Mouse (Mus musculus) kidney, embryonic 15.5 days (tissue): ENCODE measurements around the gene Dcakd. TPM values are rescaled to one million over a fixed set of nuclear protein-coding genes. Genes with fewer than 3 reads are reported as not detected.

Experiments used
- ATAC-seq: fragments of 200-750 bp; cut with Nextera tagmentation; replicated peaks from 2 replicates; pipeline ENCODE4 v1.8.0; 2017; ENCODE audit warnings: moderate TSS enrichment; ENCODE audit not compliant: low FRiP score
- H3K27ac ChIP-seq: fragments of 300-500 bp; sonication (generic); 2 replicates; pipeline ENCODE4 v1.5.1; 2015; ENCODE audit warnings: mild to moderate bottlenecking, inconsistent platforms
- H3K27me3 ChIP-seq: fragments of 300-500 bp; sonication (generic); 2 replicates; pipeline ENCODE4 v1.6.1; 2015; ENCODE audit warnings: inconsistent platforms
- H3K36me3 ChIP-seq: fragments of 300-500 bp; sonication (generic); 2 replicates; pipeline ENCODE4 v1.6.1; 2015; ENCODE audit warnings: inconsistent platforms
- H3K4me1 ChIP-seq: fragments of 300-500 bp; sonication (generic); 2 replicates; pipeline ENCODE4 v1.6.1; 2015; ENCODE audit warnings: inconsistent platforms
- H3K4me2 ChIP-seq: fragments of 300-500 bp; sonication (generic); 2 replicates; pipeline ENCODE4 v1.6.1; 2015; ENCODE audit warnings: moderate library complexity, mild to moderate bottlenecking, inconsistent platforms
- H3K4me3 ChIP-seq: fragments of 300-500 bp; sonication (generic); replicated peaks from 2 replicates; pipeline ENCODE4 v1.5.1; 2015; ENCODE audit warnings: mild to moderate bottlenecking, inconsistent platforms
- H3K9ac ChIP-seq: fragments of 300-500 bp; sonication (generic); 2 replicates; pipeline ENCODE4 v1.6.1; 2015; ENCODE audit warnings: mild to moderate bottlenecking, inconsistent platforms
- H3K9me3 ChIP-seq: fragments of 300-500 bp; sonication (generic); replicated peaks from 2 replicates; pipeline ENCODE4 v1.6.1; 2016; ENCODE audit warnings: inconsistent platforms
- WGBS: fragments of 180-500 bp; shearing (Covaris S2); methylation state at CpG from one replicate; pipeline ENCODE4 v1.1.7; 2015; ENCODE audit warnings: mixed read lengths; 5-methylcytosine and 5-hydroxymethylcytosine counted together
- polyA plus RNA-seq: library from polyadenylated mRNA; unstranded; fragments of >200 nt; fragmentation: Nextera tagmentation; extraction: Ambion mirVana; gene quantifications from 2 replicates; pipeline ENCODE4 v1.2.1, GENCODE M21; 2015

The Dcakd gene
- polyA plus RNA-seq, 1 experiment from 2014 or later, result 187 TPM

DNA sequence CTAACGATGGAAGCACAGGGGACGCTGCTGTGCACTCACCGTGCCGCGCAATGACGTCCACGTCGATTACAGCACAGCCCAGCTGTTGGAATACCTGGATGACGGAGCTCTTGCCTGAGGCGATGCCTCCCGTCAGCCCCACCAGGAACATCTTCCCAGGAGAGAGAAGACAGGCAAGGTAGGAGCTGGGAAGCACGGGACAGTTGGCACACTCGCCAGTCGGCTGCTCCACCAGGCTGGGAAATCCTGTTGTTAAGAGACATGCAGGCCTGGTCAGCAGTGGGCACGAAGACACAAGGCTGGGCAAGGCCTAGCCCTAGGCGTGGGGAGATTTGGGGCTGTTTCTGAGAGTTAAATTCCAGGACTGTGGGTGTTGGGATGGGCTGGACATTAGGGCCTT is 28.0 kb downstream of the Dcakd start:
- 89% methylated on average over 16 of the region's 16 CpGs for WGBS
- Histone ChIP-seq H3K4me2 (no peak overlapping the region), H3K36me3 (peaks cover 60% of the 10 kb centered on the region), H3K27me3 (no peaks in the 10 kb centered on the region), H3K27ac (no peak overlapping the region), H3K4me3 (no peak overlapping the region), H3K4me1 (peaks cover 9% of the 10 kb centered on the region), H3K9me3 (no peaks in the 10 kb centered on the region), H3K9ac (no peak overlapping the region)
- ATAC-seq, result no peak

DNA sequence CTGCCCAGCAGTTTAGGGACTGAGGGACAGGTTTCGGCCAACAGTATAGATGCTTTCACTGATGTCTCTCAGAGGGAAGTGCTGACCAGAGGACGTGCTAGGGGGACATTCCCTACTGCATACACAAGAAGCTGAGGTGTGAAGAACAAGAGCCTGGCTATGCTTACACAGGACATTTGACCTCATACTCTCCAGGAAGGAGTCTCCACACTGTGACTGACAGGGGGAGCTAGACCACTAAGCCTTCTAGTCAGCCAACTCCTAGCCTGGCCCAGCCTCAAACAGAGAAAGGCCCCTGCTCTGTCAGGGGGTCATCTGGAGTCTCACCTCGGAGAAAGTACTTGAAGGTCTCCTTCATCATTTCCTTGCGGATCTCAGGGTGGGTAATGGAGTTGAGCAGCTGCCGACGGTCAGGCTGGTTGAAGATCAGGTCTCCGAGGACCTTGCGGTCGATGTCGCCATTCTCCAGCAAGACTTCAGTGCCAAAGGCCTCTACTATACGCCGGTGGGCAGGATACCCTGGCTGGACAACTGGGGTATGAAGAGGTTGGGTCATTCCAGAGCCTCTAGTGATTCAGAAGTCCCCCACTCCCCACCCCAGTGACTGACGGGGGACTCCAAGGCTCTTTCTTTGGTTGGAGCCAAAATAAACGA is 28.7 kb downstream of the Dcakd start:
- H3K9me3 ChIP-seq, result no peaks in the 10 kb centered on the region
- no peaks in the 10 kb centered on the region for H3K27me3 ChIP-seq
- H3K4me2 ChIP-seq, result no peak overlapping the region
- peaks cover 14% of the 10 kb centered on the region for H3K4me1 ChIP-seq
- H3K9ac ChIP-seq, result no peak overlapping the region
- no peak overlapping the region for H3K4me3 ChIP-seq
- ATAC-seq, result no peak
- 81% methylated on average over 14 of the region's 14 CpGs for WGBS
- H3K36me3 ChIP-seq, result peaks cover 63% of the 10 kb centered on the region
- H3K27ac ChIP-seq, result no peak overlapping the region

DNA sequence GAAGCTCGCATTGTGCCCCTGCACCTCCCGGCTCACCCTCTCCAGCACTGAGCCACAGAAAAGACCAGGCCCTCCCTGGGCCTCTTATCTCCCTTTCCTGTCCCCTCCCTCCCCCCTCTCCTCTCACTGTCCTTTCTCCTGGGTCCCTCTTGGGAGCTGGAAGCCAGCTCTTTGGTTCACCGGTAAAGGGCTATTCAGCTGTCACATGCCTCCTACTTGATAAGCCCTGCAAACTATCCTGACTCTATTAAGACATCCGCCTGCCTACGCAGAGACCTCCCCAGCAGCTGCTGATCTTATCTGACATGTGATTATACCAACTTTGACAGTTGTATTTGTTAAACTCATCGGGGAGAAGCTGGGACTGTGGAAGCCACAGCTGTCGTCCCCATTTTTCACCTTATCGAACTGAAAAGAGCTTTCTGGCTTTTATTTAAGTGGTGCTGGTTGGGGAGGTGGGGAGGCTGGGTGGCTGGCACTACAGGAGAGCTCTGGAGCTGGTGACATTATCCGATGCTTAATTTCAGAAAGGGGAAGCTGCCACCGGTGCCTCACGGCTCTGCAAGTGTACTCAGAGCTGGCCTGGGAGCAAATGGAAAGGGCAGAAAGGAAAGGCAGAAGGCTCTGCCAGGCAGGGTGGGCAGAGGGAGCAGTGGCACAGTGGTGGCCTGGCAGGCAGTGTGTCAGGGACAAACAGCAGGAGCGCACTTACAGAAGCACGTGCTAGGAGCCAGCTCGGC is 29.4 kb downstream of the Dcakd start:
- H3K9ac ChIP-seq, result no peak overlapping the region
- H3K27ac ChIP-seq, result no peak overlapping the region
- H3K36me3 ChIP-seq, result peaks cover 70% of the 10 kb centered on the region
- no peak overlapping the region for H3K4me2 ChIP-seq
- no peaks in the 10 kb centered on the region for H3K9me3 ChIP-seq
- H3K4me3 ChIP-seq, result no peak overlapping the region
- H3K4me1 ChIP-seq, result peaks cover 14% of the 10 kb centered on the region
- ATAC-seq, result no peak; the same call in 1 of the 2 replicates
- WGBS, result 77% methylated on average over 14 of the region's 14 CpGs
- no peaks in the 10 kb centered on the region for H3K27me3 ChIP-seq

DNA sequence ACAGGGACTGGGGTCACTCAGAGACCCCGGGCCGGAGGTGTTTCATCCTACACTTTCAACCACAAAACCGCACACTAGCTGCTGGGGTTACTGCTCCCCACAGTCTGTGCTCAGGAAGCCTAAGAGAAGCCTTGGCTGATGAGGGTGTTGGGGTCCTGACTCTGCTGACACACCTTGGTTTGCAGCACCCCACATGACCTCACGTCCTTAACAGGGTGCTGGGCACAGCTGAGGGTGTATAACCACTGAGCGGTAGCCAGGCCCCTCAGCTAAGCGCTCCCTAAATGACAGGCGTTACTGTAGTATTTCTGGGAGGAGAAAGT is 29.9 kb downstream of the Dcakd start:
- H3K9me3 ChIP-seq, result no peaks in the 10 kb centered on the region
- no peak for ATAC-seq
- peaks cover 73% of the 10 kb centered on the region for H3K36me3 ChIP-seq
- no peaks in the 10 kb centered on the region for H3K27me3 ChIP-seq
- H3K9ac ChIP-seq, result no peak overlapping the region
- no peak overlapping the region for H3K4me3 ChIP-seq
- H3K27ac ChIP-seq, result no peak overlapping the region
- no peak overlapping the region for H3K4me2 ChIP-seq
- H3K4me1 ChIP-seq, result peaks cover 11% of the 10 kb centered on the region
- 89% methylated on average over 7 of the region's 7 CpGs for WGBS

DNA sequence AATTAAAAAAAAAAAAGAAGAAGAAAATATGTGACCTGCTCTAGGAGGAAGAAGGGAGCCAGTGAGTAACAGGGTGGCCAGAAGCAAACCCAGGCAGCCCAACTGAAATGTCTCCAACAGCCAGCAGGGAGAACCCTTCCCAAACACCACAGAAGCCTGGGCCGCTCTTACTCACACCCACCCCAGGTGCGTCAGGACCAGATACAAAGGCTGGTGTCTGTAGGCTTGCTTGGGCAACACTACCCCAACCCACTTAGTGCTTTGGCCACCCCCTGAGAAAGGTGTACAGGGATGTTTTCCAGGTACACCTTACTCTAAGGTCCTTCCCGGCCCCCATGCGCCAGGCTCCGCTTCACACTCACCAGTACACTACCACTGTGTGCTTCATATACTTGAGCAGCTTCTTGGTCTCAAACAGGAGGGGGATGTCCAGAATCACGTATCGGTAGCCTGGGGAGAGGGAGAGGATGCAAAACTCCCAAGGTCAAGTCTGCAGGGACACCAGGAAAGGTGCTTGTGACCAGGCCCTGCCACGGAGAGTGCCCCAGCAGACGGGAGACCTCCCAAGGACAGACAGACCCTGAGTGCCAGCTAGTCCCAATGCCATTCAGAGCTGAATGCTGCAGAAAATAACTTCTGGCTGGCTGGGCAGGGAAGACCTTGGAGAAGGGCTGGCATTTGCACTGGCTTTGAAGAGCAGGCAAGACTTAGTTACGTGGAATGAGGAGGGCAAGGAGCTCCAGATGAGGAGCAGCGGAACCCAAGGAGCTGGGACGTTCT is 31.0 kb downstream of the Dcakd start:
- WGBS, result 95% methylated on average over 12 of the region's 12 CpGs
- no peak overlapping the region for H3K4me3 ChIP-seq
- no peak overlapping the region for H3K27ac ChIP-seq
- peaks cover 13% of the 10 kb centered on the region for H3K4me1 ChIP-seq
- H3K9me3 ChIP-seq, result no peaks in the 10 kb centered on the region
- peaks cover 72% of the 10 kb centered on the region for H3K36me3 ChIP-seq
- no peak overlapping the region for H3K9ac ChIP-seq
- no peak for ATAC-seq
- peaks cover 4% of the 10 kb centered on the region for H3K27me3 ChIP-seq
- no peak overlapping the region for H3K4me2 ChIP-seq

DNA sequence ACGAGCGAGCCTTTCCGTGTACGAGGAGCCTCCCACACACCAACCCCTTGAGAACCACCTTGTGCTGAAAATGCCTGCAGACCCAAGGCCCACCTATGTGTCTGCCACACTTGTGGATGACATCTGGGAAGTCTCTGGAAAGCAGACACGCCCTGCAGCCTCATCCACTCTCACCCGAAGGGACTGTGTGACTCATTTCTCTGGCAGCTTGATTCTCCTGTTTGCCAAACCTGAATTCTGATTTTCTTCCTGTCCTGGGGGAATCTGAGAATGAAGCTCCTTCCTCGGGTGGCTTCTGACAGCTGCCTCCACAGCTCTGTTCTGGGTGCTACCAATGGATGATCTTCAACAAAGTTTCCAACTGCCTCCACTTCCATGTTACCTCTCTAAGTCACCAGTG is 31.7 kb downstream of the Dcakd start:
- H3K4me3 ChIP-seq, result no peak overlapping the region
- no peak overlapping the region for H3K9ac ChIP-seq
- peaks cover 69% of the 10 kb centered on the region for H3K36me3 ChIP-seq
- no peaks in the 10 kb centered on the region for H3K9me3 ChIP-seq
- peaks cover 12% of the 10 kb centered on the region for H3K27me3 ChIP-seq
- H3K27ac ChIP-seq, result no peak overlapping the region
- 77% methylated on average over 7 of the region's 7 CpGs for WGBS
- H3K4me2 ChIP-seq, result no peak overlapping the region
- peaks cover 21% of the 10 kb centered on the region for H3K4me1 ChIP-seq
- no peak for ATAC-seq

DNA sequence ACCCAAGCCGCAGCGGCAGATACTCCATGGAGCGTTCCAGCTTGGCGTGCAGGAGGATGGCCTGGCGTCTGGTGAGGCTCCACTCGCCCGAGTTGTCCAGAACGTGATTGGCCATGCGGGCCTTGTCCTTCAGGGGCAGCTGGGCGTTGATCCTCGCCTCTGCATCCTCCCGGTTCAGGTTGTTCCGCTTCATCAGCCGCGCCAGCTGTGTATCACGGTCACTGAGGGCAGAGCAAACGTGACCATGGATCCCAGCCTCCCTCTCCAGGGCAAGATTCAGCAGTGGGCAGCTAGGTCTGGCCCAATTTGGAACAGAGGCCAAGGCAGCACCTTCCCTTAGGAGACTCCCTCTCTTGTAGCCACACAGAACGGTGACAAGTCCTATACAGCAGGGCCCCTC is 33.2 kb downstream of the Dcakd start:
- H3K27me3 ChIP-seq, result peaks cover 25% of the 10 kb centered on the region
- H3K4me2 ChIP-seq, result no peak overlapping the region
- no peak overlapping the region for H3K27ac ChIP-seq
- H3K4me3 ChIP-seq, result no peak overlapping the region
- no peak overlapping the region for H3K9ac ChIP-seq
- H3K4me1 ChIP-seq, result peaks cover 30% of the 10 kb centered on the region
- ATAC-seq, result no peak
- H3K9me3 ChIP-seq, result no peaks in the 10 kb centered on the region
- 61% methylated on average over 18 of the region's 18 CpGs for WGBS
- H3K36me3 ChIP-seq, result peaks cover 65% of the 10 kb centered on the region

DNA sequence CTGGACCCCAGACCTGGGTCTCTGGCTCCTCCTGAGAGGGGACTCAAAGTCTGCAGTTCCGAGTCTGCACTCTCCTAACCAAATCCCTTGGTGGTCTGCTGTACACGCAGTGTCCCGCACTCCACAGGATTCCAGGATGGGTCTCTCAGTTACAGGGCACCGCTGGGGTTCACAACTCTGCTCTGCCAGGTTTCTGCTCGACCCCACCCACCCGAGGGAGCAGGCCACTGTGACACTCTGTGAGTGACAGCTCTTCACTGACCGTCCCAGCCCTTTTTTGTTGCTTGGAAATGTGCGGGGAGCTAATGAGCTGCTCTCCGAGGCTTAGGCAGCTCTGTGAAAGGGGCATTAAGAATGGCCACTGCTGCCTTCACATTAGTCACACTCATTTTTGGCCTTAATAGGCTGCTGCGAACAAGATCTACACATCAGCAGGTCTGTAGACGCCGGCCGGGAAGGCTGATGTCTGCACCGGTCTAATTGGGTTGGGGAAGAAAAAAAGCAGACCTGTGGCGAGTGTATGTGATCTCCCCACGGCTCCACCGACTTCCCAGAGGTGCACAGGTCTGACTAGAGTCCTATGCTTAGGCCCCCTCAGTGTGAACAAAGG is 34.6 kb downstream of the Dcakd start:
- H3K4me3 ChIP-seq, result no peak overlapping the region
- H3K4me2 ChIP-seq, result no peak overlapping the region
- peaks cover 39% of the 10 kb centered on the region for H3K27me3 ChIP-seq
- H3K36me3 ChIP-seq, result peaks cover 50% of the 10 kb centered on the region
- peaks cover 36% of the 10 kb centered on the region for H3K4me1 ChIP-seq
- H3K9me3 ChIP-seq, result no peaks in the 10 kb centered on the region
- no peak overlapping the region for H3K27ac ChIP-seq
- no peak overlapping the region for H3K9ac ChIP-seq
- ATAC-seq, result no peak
- 61% methylated on average over 17 of the region's 17 CpGs for WGBS

DNA sequence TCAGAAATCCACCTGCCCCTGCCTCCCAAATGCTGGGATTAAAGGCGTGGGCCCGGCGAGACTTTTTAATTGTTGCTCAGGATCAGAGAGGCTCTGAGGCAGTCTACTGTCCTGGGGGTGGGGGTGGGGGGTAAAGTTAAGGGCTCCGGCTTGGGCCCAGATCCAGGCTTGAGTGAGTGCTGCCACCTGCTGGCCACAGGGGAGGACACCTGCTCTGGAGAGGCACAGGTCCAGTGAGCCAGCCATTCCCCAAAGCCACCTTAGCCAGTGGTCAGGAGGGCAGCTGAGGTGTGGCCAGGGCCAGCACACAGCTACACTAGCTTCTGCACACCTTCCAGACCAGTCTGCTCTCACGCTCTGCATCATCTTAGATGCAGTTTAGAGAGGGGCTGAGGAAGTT is 35.2 kb downstream of the Dcakd start:
- ATAC-seq, result no peak; the same call in 1 of the 2 replicates
- no peak overlapping the region for H3K27ac ChIP-seq
- peaks cover 45% of the 10 kb centered on the region for H3K27me3 ChIP-seq
- H3K4me2 ChIP-seq, result no peak overlapping the region
- peaks cover 45% of the 10 kb centered on the region for H3K36me3 ChIP-seq
- H3K4me1 ChIP-seq, result peaks cover 36% of the 10 kb centered on the region
- no peak overlapping the region for H3K4me3 ChIP-seq
- H3K9ac ChIP-seq, result no peak overlapping the region
- H3K9me3 ChIP-seq, result no peaks in the 10 kb centered on the region
- 2% methylated on average over 5 of the region's 5 CpGs for WGBS

DNA sequence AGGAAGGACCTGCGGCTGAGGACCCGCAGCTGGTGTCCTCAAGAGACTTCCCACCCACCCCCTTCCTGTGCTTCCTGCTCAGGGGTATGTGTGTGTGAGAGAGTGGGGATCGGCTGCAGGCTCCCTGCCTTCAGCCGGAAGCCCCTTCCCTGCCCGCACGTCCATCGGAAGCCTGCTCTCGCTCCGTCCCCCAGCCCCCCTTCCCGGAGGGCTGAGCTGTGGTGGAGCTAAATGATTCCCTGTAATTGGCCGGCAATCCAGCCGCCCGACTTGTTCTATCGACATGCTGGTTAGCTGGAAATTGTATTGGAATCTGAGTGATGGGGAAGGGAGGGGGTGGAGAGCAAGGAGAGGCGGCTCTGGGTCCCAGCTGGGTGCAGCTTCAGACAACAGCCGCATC is 36.5 kb downstream of the Dcakd start:
- no peak for ATAC-seq
- Histone ChIP-seq H3K4me1 (peaks cover 36% of the 10 kb centered on the region), H3K36me3 (peaks cover 32% of the 10 kb centered on the region), H3K27ac (no peak overlapping the region), H3K4me2 (peak overlapping the region; percentile 55), H3K9me3 (no peaks in the 10 kb centered on the region), H3K4me3 (peak overlapping the region; percentile 25), H3K27me3 (peaks cover 53% of the 10 kb centered on the region), H3K9ac (peak overlapping the region; percentile 12; the same call in 1 of the 2 replicates)
- WGBS, result 2% methylated on average over 16 of the region's 16 CpGs

DNA sequence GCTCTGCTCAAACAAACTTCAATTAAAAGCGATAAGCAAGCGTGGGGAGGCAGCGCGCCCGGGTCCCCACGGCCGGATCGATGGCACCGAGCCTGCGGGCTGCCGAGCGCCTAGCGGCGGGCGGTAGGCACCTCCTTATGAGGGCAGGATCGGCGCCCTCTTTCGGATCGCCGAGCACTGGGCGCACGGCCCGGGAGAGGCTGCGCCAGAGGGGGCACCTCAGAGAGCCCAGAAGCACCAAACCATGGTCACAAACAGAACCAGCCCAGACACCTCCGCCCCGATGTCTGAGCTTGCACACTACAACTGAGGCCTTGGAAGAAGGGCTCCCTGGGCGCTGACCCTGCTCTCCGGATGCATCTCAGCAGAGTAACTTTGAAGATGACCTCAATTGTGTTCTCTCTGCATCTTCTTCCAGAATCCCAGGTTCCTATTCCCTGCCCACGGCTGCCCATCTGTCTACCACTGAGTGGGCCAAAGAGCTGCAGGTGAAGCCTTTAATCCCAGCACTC is 37.9 kb downstream of the Dcakd start:
- Histone ChIP-seq H3K27ac (no peak overlapping the region), H3K36me3 (peaks cover 17% of the 10 kb centered on the region), H3K4me2 (peak overlapping the region; percentile 89), H3K27me3 (peaks cover 53% of the 10 kb centered on the region), H3K9me3 (no peaks in the 10 kb centered on the region), H3K9ac (peak overlapping the region; percentile 43; the same call in 1 of the 2 replicates), H3K4me1 (peaks cover 34% of the 10 kb centered on the region), H3K4me3 (peak overlapping the region; percentile 48)
- 3% methylated on average over 29 of the region's 29 CpGs for WGBS
- ATAC-seq, result no peak; the same call in 1 of the 2 replicates
